Mouse (Mus musculus): ENCODE measurements around the gene Gata1. TPM values are rescaled to one million over a fixed set of nuclear protein-coding genes. Genes with fewer than 3 reads are reported as not detected.
"Not testable (repeated sequence)": the region's sequence is repeated elsewhere in the genome, so short reads cannot be mapped to it uniquely, and the experiment has no call there.

Gata1 gene
- total and polyA plus RNA-seq, 3 experiments = 128 to 496 (median 385) TPM

- no peak for TF ChIP-seq POLR2AphosphoS5 (IDR thresholded peaks at IDR 0.05; ENCODE audit: borderline replicate concordance, low read depth, low read length)
- TF ChIP-seq USF1 (IDR thresholded peaks at IDR 0.05; ENCODE audit: low read depth, low read length) = no peak
These were observed 39.3 kb upstream of the Gata1 start (continued) for GRCm38 (mm10) chrX:8017142-8017541.

DNA sequence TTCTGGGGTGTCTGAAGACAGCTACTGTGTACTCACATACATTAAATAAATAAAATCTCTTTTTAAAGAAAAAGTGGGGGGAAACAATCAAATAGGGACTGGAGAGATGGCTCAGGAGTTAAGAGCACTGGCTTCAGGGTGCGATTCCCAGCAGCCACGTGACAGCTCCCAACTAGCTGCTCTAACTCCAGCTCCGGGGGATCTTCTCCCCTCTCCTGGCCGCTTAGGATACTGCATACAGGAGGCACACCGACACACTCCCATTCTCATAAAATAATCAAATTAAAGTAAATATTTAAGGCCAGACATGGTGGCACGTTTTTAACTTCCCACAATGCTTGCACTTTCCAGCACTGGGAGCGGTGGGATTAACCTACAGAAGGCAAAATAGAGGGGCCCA is 37.8 kb upstream of the Gata1 start:
- not testable (repeated sequence) for H3K4me1 ChIP-seq (ENCODE audit: control insufficient read depth in 1 of 2, insufficient read depth in 2 of 2, low read length in 2 of 2); H3K4me3 ChIP-seq (ENCODE audit: control insufficient read depth in 1 of 2, insufficient read depth in 1 of 2, low read depth in 2 of 2, low read length in 2 of 2); H3K9ac ChIP-seq (ENCODE audit: control insufficient read depth, low read depth, low read length, poor library complexity, severe bottlenecking); H3K27me3 ChIP-seq (ENCODE audit: control insufficient read depth in 1 of 2, insufficient read depth in 2 of 2, low read length in 2 of 2); H3K79me2 ChIP-seq (ENCODE audit: control insufficient read depth, insufficient read depth, low read length, poor library complexity); DNase-seq (ENCODE audit: low read depth, low spot score); H3K27ac ChIP-seq (ENCODE audit: control insufficient read depth, low read depth, low read length); H3K36me3 ChIP-seq (ENCODE audit: control insufficient read depth in 1 of 2, insufficient read depth in 2 of 2, low read length in 2 of 2); H3K9me3 ChIP-seq (replicated peaks; ENCODE audit: insufficient read depth, low read length)
- TF ChIP-seq SMC3 (IDR thresholded peaks at IDR 0.05; ENCODE audit: low read depth, low read length) (peak; percentile 42), RAD21 (IDR thresholded peaks at IDR 0.05; ENCODE audit: low read depth, low read length) (peak; percentile 31), CTCF (IDR thresholded peaks at IDR 0.05 in 2 of 3, conservative IDR thresholded peaks at IDR 0.05 in 1 of 3; ENCODE audit: control insufficient read depth in 1 of 3, insufficient read depth in 1 of 3, low read depth in 2 of 3, low read length in 3 of 3, poor library complexity in 1 of 3, severe bottlenecking in 1 of 3) (peak in 2 of 3 experiments; percentile 33 to 34; a peak in 3 of 6 replicates)

GRCm38 (mm10) chrX:8013569-8014314 is 35.9 kb upstream of the Gata1 start:
- DNase-seq (ENCODE audit: low read depth, low spot score) = no peak
- no peak for TF ChIP-seq CTCF (IDR thresholded peaks at IDR 0.05 in 2 of 3, conservative IDR thresholded peaks at IDR 0.05 in 1 of 3; ENCODE audit: control insufficient read depth in 1 of 3, insufficient read depth in 1 of 3, low read depth in 2 of 3, low read length in 3 of 3, poor library complexity in 1 of 3, severe bottlenecking in 1 of 3)
- TF ChIP-seq MYB (IDR thresholded peaks at IDR 0.05; ENCODE audit: low read depth, low read length) = no peak
- TF ChIP-seq GATA1 (IDR thresholded peaks at IDR 0.05; ENCODE audit: low read depth, low read length) = no peak
- TF ChIP-seq TAL1 (IDR thresholded peaks at IDR 0.05; ENCODE audit: low read length) = no peak
- TF ChIP-seq ZC3H11A (IDR thresholded peaks at IDR 0.05; ENCODE audit: low read depth, low read length) = no peak
- TF ChIP-seq POLR2AphosphoS5 (IDR thresholded peaks at IDR 0.05; ENCODE audit: borderline replicate concordance, low read depth, low read length) = no peak
- no peak for TF ChIP-seq HCFC1 (IDR thresholded peaks at IDR 0.05; ENCODE audit: low read depth, low read length)
- no peak for TF ChIP-seq MEF2A (IDR thresholded peaks at IDR 0.05; ENCODE audit: extremely low read depth, insufficient replicate concordance, low read depth, low read length, poor library complexity, severe bottlenecking)
- TF ChIP-seq ZNF384 (IDR thresholded peaks at IDR 0.05; ENCODE audit: low read depth, low read length) = no peak
- Histone ChIP-seq H3K79me2 (ENCODE audit: control insufficient read depth, insufficient read depth, low read length, poor library complexity) (no peaks in the 10 kb centered on the region), H3K4me3 (ENCODE audit: control insufficient read depth in 1 of 2, insufficient read depth in 1 of 2, low read depth in 2 of 2, low read length in 2 of 2) (no peak overlapping the region), H3K9me3 (replicated peaks; ENCODE audit: insufficient read depth, low read length) (no peaks in the 10 kb centered on the region), H3K27me3 (ENCODE audit: control insufficient read depth in 1 of 2, insufficient read depth in 2 of 2, low read length in 2 of 2) (no peaks in the 10 kb centered on the region), H3K27ac (ENCODE audit: control insufficient read depth, low read depth, low read length) (no peak overlapping the region), H3K36me3 (ENCODE audit: control insufficient read depth in 1 of 2, insufficient read depth in 2 of 2, low read length in 2 of 2) (peaks cover 0 to 9% of the 10 kb centered on the region in 2 experiments; a peak in 2 of 4 replicates), H3K9ac (ENCODE audit: control insufficient read depth, low read depth, low read length, poor library complexity, severe bottlenecking) (no peak overlapping the region), H3K4me1 (ENCODE audit: control insufficient read depth in 1 of 2, insufficient read depth in 2 of 2, low read length in 2 of 2) (peaks cover 0 to 12% of the 10 kb centered on the region in 2 experiments; a peak in 3 of 4 replicates)

All from MEL (cell line).